Mouse (Mus musculus): ENCODE results near the gene Cyp2d40. TPM values are rescaled to one million over a fixed set of nuclear protein-coding genes. Genes with fewer than 3 reads are reported as not detected.

The Cyp2d40 gene
- total RNA-seq (2012; rRNA removed) (not detected in 2 replicates), polyA plus RNA-seq (2012; ENCODE audit: insufficient read depth in 1 of 2, insufficient read length in 2 of 2, low read depth in 1 of 2, low replicate concordance in 2 of 2, missing spikeins in 1 of 2) (not detected)

DNA sequence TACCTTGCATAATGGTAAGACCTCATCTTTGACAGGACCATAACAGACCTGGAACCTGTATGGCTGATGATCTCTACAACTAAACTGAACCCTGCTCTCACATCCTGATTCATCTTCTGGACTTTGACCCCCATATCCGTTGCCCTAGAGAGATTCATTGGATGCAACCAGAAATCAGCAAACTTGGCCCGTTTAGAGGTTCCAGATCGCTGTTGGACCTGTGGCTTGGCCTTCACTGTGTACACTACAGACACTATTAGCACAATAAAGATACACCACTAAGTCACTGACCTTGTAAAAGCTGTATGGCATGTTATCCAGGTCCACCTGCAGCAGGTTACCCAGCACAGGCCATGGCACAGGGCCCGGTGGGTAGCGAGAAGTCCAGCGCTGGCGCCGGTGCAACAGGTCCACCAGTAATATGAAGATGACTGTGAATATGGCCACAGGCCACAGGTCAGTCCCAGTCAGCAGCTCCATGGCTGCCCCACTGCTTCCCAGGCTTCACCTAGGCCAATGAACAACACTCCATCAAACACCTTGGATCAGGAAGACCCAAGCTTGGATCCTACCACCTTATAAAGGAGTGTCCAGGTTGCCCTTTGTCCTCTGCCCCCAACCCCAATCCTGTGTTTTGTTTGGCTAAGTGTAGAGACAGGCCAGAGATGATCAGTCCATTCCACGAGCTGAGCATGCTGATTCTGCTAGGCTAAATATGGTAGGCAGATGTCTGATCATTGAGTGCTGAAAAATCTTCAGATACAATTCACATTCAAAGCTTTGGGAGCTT, at the start of gene Cyp2d40:
TSS of gene Cyp2d40 (minus strand) at position 553 of the 790 bp plus-strand sequence.
- Histone ChIP-seq H3K4me1 (ENCODE audit: control insufficient read depth in 1 of 2, insufficient read depth in 2 of 2, low read length in 2 of 2) (no peaks in the 10 kb centered on the region), H3K27ac (ENCODE audit: control insufficient read depth, low read depth, low read length) (no peak within 1 kb of the TSS), H3K36me3 (ENCODE audit: control insufficient read depth in 1 of 2, insufficient read depth in 2 of 2, low read length in 2 of 2) (no peaks in the 10 kb centered on the region), H3K79me2 (ENCODE audit: control insufficient read depth, insufficient read depth, low read length, poor library complexity) (no peaks in the 10 kb centered on the region), H3K9me3 (replicated peaks; ENCODE audit: insufficient read depth, low read length) (no peaks in the 10 kb centered on the region), H3K9ac (ENCODE audit: control insufficient read depth, low read depth, low read length, poor library complexity, severe bottlenecking) (no peak within 1 kb of the TSS), H3K27me3 (ENCODE audit: control insufficient read depth in 1 of 2, insufficient read depth in 2 of 2, low read length in 2 of 2) (no peaks in the 10 kb centered on the region), H3K4me3 (ENCODE audit: control insufficient read depth in 1 of 2, insufficient read depth in 1 of 2, low read depth in 2 of 2, low read length in 2 of 2) (no peak within 1 kb of the TSS)
- TF ChIP-seq UBTF (IDR thresholded peaks at IDR 0.05; ENCODE audit: borderline replicate concordance, insufficient read depth, low read depth, low read length) = no peak
- no peak for TF ChIP-seq MAZ (IDR thresholded peaks at IDR 0.05; ENCODE audit: low read depth, low read length)
- TF ChIP-seq MEF2A (IDR thresholded peaks at IDR 0.05; ENCODE audit: extremely low read depth, insufficient replicate concordance, low read depth, low read length, poor library complexity, severe bottlenecking) = no peak
- TF ChIP-seq POLR2AphosphoS2 (IDR thresholded peaks at IDR 0.05; ENCODE audit: low read length) = no peak
- TF ChIP-seq HCFC1 (IDR thresholded peaks at IDR 0.05; ENCODE audit: low read depth, low read length) = no peak
- TF ChIP-seq E2F4 (IDR thresholded peaks at IDR 0.05; ENCODE audit: borderline replicate concordance, low read depth, low read length) = no peak
- no peak for TF ChIP-seq SIN3A (IDR thresholded peaks at IDR 0.05; ENCODE audit: low read length)
- TF ChIP-seq POLR2AphosphoS5 (IDR thresholded peaks at IDR 0.05; ENCODE audit: borderline replicate concordance, low read depth, low read length) = no peak
- TF ChIP-seq MXI1 (IDR thresholded peaks at IDR 0.05; ENCODE audit: low read depth, low read length) = no peak
- TF ChIP-seq CHD1 (IDR thresholded peaks at IDR 0.05; ENCODE audit: low read depth, low read length) = no peak
- no peak for TF ChIP-seq TAL1 (IDR thresholded peaks at IDR 0.05; ENCODE audit: low read length)
- TF ChIP-seq JUND (IDR thresholded peaks at IDR 0.05; ENCODE audit: low read depth, low read length) = no peak
- TF ChIP-seq NRF1 (IDR thresholded peaks at IDR 0.05; ENCODE audit: insufficient read depth, low read depth, low read length, poor library complexity, severe bottlenecking) = no peak
- TF ChIP-seq NELFE (IDR thresholded peaks at IDR 0.05; ENCODE audit: low read depth, low read length) = no peak
- TF ChIP-seq BHLHE40 (IDR thresholded peaks at IDR 0.05; ENCODE audit: borderline replicate concordance, low read depth, low read length) = no peak
- no peak for TF ChIP-seq ZC3H11A (IDR thresholded peaks at IDR 0.05; ENCODE audit: low read depth, low read length)
- no peak for TF ChIP-seq MYC (IDR thresholded peaks at IDR 0.05; ENCODE audit: low read depth, low read length)
- no peak for DNase-seq (ENCODE audit: low read depth, low spot score)

DNA sequence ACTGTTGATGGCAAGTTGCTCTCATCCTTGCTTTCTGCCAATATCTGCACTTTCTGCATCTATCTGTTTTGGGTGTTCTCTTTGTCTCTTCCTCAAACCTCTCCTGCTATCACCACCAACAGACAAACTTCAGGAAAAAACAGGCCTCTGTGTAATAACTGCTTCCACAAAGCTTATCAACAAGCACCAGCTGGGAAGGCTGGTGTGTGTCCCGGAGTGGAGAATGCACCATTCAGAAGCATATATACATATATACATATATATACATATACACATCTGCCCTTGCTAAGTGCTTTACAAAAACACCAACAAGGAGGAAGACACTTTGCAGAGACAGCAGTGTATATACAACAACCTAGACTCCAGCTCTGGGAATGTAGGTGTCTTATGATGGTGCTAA, 46.6 kb upstream of the Cyp2d40 start:
- H3K9me3 ChIP-seq (replicated peaks; ENCODE audit: insufficient read depth, low read length) = no peaks in the 10 kb centered on the region
- no peak overlapping the region for H3K4me3 ChIP-seq (ENCODE audit: control insufficient read depth in 1 of 2, insufficient read depth in 1 of 2, low read depth in 2 of 2, low read length in 2 of 2)
- no peak overlapping the region for H3K9ac ChIP-seq (ENCODE audit: control insufficient read depth, low read depth, low read length, poor library complexity, severe bottlenecking)
- no peaks in the 10 kb centered on the region for H3K27me3 ChIP-seq (ENCODE audit: control insufficient read depth in 1 of 2, insufficient read depth in 2 of 2, low read length in 2 of 2)
- peak; percentile 91 for DNase-seq (ENCODE audit: low read depth, low spot score)
- H3K36me3 ChIP-seq (ENCODE audit: control insufficient read depth in 1 of 2, insufficient read depth in 2 of 2, low read length in 2 of 2) = peaks cover 3 to 42% of the 10 kb centered on the region in 2 experiments; a peak in 3 of 4 replicates
- H3K79me2 ChIP-seq (ENCODE audit: control insufficient read depth, insufficient read depth, low read length, poor library complexity) = no peaks in the 10 kb centered on the region
- H3K4me1 ChIP-seq (ENCODE audit: control insufficient read depth in 1 of 2, insufficient read depth in 2 of 2, low read length in 2 of 2) = peaks cover 14 to 26% of the 10 kb centered on the region in 2 experiments
- peak overlapping the region; percentile 83 for H3K27ac ChIP-seq (ENCODE audit: control insufficient read depth, low read depth, low read length)
- TF ChIP-seq MYB (IDR thresholded peaks at IDR 0.05; ENCODE audit: low read depth, low read length) (peak; percentile 91), GATA1 (IDR thresholded peaks at IDR 0.05; ENCODE audit: low read depth, low read length) (peak; percentile 96), ELF1 (IDR thresholded peaks at IDR 0.05; ENCODE audit: low read depth, low read length) (no peak), UBTF (IDR thresholded peaks at IDR 0.05; ENCODE audit: borderline replicate concordance, insufficient read depth, low read depth, low read length) (no peak), TAL1 (IDR thresholded peaks at IDR 0.05; ENCODE audit: low read length) (peak; percentile 98), EP300 (IDR thresholded peaks at IDR 0.05; ENCODE audit: low read depth in 1 of 2, low read length in 2 of 2) (peak; percentile 98 to 99), TBP (IDR thresholded peaks at IDR 0.05; ENCODE audit: low read depth, low read length) (no peak), TCF12 (IDR thresholded peaks at IDR 0.05; ENCODE audit: low read depth, low read length) (peak; percentile 98), RCOR1 (IDR thresholded peaks at IDR 0.05; ENCODE audit: low read depth, low read length) (peak; percentile 85), E2F4 (IDR thresholded peaks at IDR 0.05; ENCODE audit: borderline replicate concordance, low read depth, low read length) (no peak), ZC3H11A (IDR thresholded peaks at IDR 0.05; ENCODE audit: low read depth, low read length) (no peak), GABPA (IDR thresholded peaks at IDR 0.05; ENCODE audit: low read depth, low read length) (no peak), ZNF384 (IDR thresholded peaks at IDR 0.05; ENCODE audit: low read depth, low read length) (peak; percentile 62; the same call in 1 of the 2 replicates), SIN3A (IDR thresholded peaks at IDR 0.05; ENCODE audit: low read length) (peak; percentile 91), KAT2A (conservative IDR thresholded peaks at IDR 0.05; ENCODE audit: low read depth, low read length) (no peak), BHLHE40 (IDR thresholded peaks at IDR 0.05; ENCODE audit: borderline replicate concordance, low read depth, low read length) (peak; percentile 37; the same call in 1 of the 2 replicates), NRF1 (IDR thresholded peaks at IDR 0.05; ENCODE audit: insufficient read depth, low read depth, low read length, poor library complexity, severe bottlenecking) (no peak), POLR2AphosphoS2 (IDR thresholded peaks at IDR 0.05; ENCODE audit: low read length) (no peak), POLR2A (IDR thresholded peaks at IDR 0.05; ENCODE audit: control insufficient read depth in 1 of 2, insufficient read depth in 1 of 2, low read depth in 1 of 2, low read length in 2 of 2, poor library complexity in 1 of 2) (no peak)
